Mouse (Mus musculus) hindbrain, embryonic 11.5 days (tissue): ENCODE data around the gene Aim2. TPM values are rescaled to one million over a fixed set of nuclear protein-coding genes. Genes with fewer than 3 reads are reported as not detected.

ENCODE experiments used
- ATAC-seq: fragments of 200-750 bp; cut with Nextera tagmentation; 2 replicates; pipeline ENCODE4 v1.8.0; 2017; ENCODE audit warnings: mild to moderate bottlenecking, moderate TSS enrichment, moderate library complexity; ENCODE audit not compliant: low FRiP score
- DNase-seq: peaks from one replicate; pipeline ENCODE4 v3.0.0-alpha.2; 2015; ENCODE audit warnings: low spot score
- H3K27ac ChIP-seq: fragments of 300-500 bp; sonication (generic); 2 replicates; pipeline ENCODE4 v1.5.1; 2014; ENCODE audit warnings: mild to moderate bottlenecking, low read depth, low read length
- H3K27me3 ChIP-seq: fragments of 300-500 bp; sonication (generic); 2 replicates; pipeline ENCODE4 v1.6.1; 2014; ENCODE audit warnings: mild to moderate bottlenecking, low read length, moderate library complexity, mixed read lengths; ENCODE audit not compliant: control insufficient read depth, insufficient read depth
- H3K36me3 ChIP-seq: fragments of 300-500 bp; sonication (generic); 2 replicates; pipeline ENCODE4 v1.6.1; 2014; ENCODE audit warnings: mild to moderate bottlenecking, low read length, moderate library complexity, mixed read lengths; ENCODE audit not compliant: control insufficient read depth, insufficient read depth
- H3K4me1 ChIP-seq: fragments of 300-500 bp; sonication (generic); replicated peaks from 2 replicates; pipeline ENCODE4 v1.6.1; 2014; ENCODE audit warnings: low read length, mixed read lengths; ENCODE audit not compliant: control insufficient read depth, insufficient read depth
- H3K4me2 ChIP-seq: fragments of 300-500 bp; sonication (generic); replicated peaks from 2 replicates; pipeline ENCODE4 v1.6.1; 2014; ENCODE audit warnings: mild to moderate bottlenecking, low read depth, low read length
- H3K4me3 ChIP-seq: fragments of 300-500 bp; sonication (generic); 2 replicates; pipeline ENCODE4 v1.5.1; 2014; ENCODE audit warnings: low read depth, low read length
- H3K9ac ChIP-seq: fragments of 300-500 bp; sonication (generic); 2 replicates; pipeline ENCODE4 v1.6.1; 2014; ENCODE audit warnings: low read depth, low read length
- H3K9me3 ChIP-seq: fragments of 300-500 bp; sonication (generic); 2 replicates; pipeline ENCODE4 v1.6.1; 2016; ENCODE audit warnings: low read length; ENCODE audit not compliant: control insufficient read depth
- WGBS: fragments of 180-500 bp; shearing (Covaris S2); extraction: QIAGEN DNeasy Blood & Tissue Kit; methylation state at CpG from one replicate; pipeline ENCODE4 v1.1.7; 2014; 5-methylcytosine and 5-hydroxymethylcytosine counted together
- polyA plus RNA-seq: library from polyadenylated mRNA; unstranded; fragments of >200 nt; fragmentation: Nextera tagmentation; extraction: Ambion mirVana; gene quantifications from 2 replicates; pipeline ENCODE4 v1.2.1, GENCODE M21; 2014

Gene Aim2
- polyA plus RNA-seq, 1 experiment from 2014 or later: 4.1 TPM

GRCm38 (mm10) chr1:173324961-173325360, 25.7 kb upstream of the Aim2 start:
- 73% methylated on average over 4 of the region's 4 CpGs for WGBS
- H3K4me1 ChIP-seq: no peaks in the 10 kb centered on the region

GRCm38 (mm10) chr1:173325395-173325794, 25.3 kb upstream of the Aim2 start:
- WGBS: 83% methylated on average over 1 of the region's 1 CpGs
- ATAC-seq: no peak

More at GRCm38 (mm10) chr1:173324961-173325360, 25.7 kb upstream of the Aim2 start:
- ATAC-seq (no peak), DNase-seq (no peak)
- Histone ChIP-seq H3K4me3 (no peak overlapping the region), H3K9me3 (no peaks in the 10 kb centered on the region), H3K27me3 (no peaks in the 10 kb centered on the region), H3K4me2 (no peak overlapping the region), H3K36me3 (no peaks in the 10 kb centered on the region), H3K27ac (no peak overlapping the region), H3K9ac (no peak overlapping the region)

GRCm38 (mm10) chr1:173326552-173326951, 24.1 kb upstream of the Aim2 start:
- H3K27ac ChIP-seq: no peak overlapping the region
- no peak overlapping the region for H3K4me2 ChIP-seq
- H3K4me3 ChIP-seq: no peak overlapping the region
- H3K27me3 ChIP-seq: no peaks in the 10 kb centered on the region
- no peaks in the 10 kb centered on the region for H3K36me3 ChIP-seq
- H3K4me1 ChIP-seq: no peaks in the 10 kb centered on the region
- H3K9ac ChIP-seq: no peak overlapping the region
- WGBS: 77% methylated on average over 1 of the region's 1 CpGs
- no peaks in the 10 kb centered on the region for H3K9me3 ChIP-seq
- no peak for DNase-seq
- no peak for ATAC-seq

More at GRCm38 (mm10) chr1:173325395-173325794, 25.3 kb upstream of the Aim2 start:
- Histone ChIP-seq H3K4me1 (no peaks in the 10 kb centered on the region), H3K36me3 (no peaks in the 10 kb centered on the region), H3K9ac (no peak overlapping the region), H3K27ac (no peak overlapping the region), H3K4me3 (no peak overlapping the region), H3K4me2 (no peak overlapping the region), H3K27me3 (no peaks in the 10 kb centered on the region), H3K9me3 (no peaks in the 10 kb centered on the region)
- DNase-seq: no peak

- WGBS: 76% methylated on average over 8 of the region's 8 CpGs
- Histone ChIP-seq H3K9ac (no peak overlapping the region), H3K4me2 (no peak overlapping the region), H3K9me3 (no peaks in the 10 kb centered on the region), H3K4me1 (no peaks in the 10 kb centered on the region), H3K36me3 (no peaks in the 10 kb centered on the region), H3K27ac (no peak overlapping the region), H3K4me3 (no peak overlapping the region), H3K27me3 (no peaks in the 10 kb centered on the region)
- ATAC-seq (no peak), DNase-seq (no peak)
These were observed 22.2 kb upstream of the Aim2 start for GRCm38 (mm10) chr1:173328446-173328845.

- H3K4me2 ChIP-seq: 0 out of 2 replicates have a peak overlapping the region, but pooled peaks have one; percentile 2
- no peak overlapping the region for H3K4me3 ChIP-seq
- no peak overlapping the region for H3K27ac ChIP-seq
- no peaks in the 10 kb centered on the region for H3K27me3 ChIP-seq
- H3K9me3 ChIP-seq: no peaks in the 10 kb centered on the region
- no peak overlapping the region for H3K9ac ChIP-seq
- no peak for ATAC-seq
- no peaks in the 10 kb centered on the region for H3K4me1 ChIP-seq
- DNase-seq: no peak
- H3K36me3 ChIP-seq: no peaks in the 10 kb centered on the region
- WGBS: 56% methylated on average over 4 of the region's 4 CpGs
These were observed 21.5 kb upstream of the Aim2 start for GRCm38 (mm10) chr1:173329185-173329584.

GRCm38 (mm10) chr1:173329743-173330142, 20.9 kb upstream of the Aim2 start:
- DNase-seq (no peak), ATAC-seq (no peak)
- Histone ChIP-seq H3K4me1 (no peaks in the 10 kb centered on the region), H3K4me3 (no peak overlapping the region), H3K27me3 (no peaks in the 10 kb centered on the region), H3K9me3 (no peaks in the 10 kb centered on the region), H3K27ac (no peak overlapping the region), H3K36me3 (no peaks in the 10 kb centered on the region), H3K4me2 (no peak overlapping the region), H3K9ac (no peak overlapping the region)
- 86% methylated on average over 5 of the region's 5 CpGs for WGBS

GRCm38 (mm10) chr1:173332418-173332817, 18.3 kb upstream of the Aim2 start:
- no peak overlapping the region for H3K27ac ChIP-seq
- WGBS: 93% methylated on average over 5 of the region's 5 CpGs
- H3K27me3 ChIP-seq: no peaks in the 10 kb centered on the region
- DNase-seq: no peak
- no peak overlapping the region for H3K9ac ChIP-seq
- no peak overlapping the region for H3K4me3 ChIP-seq
- no peaks in the 10 kb centered on the region for H3K36me3 ChIP-seq
- no peaks in the 10 kb centered on the region for H3K9me3 ChIP-seq
- no peak for ATAC-seq
- H3K4me1 ChIP-seq: peaks cover 3% of the 10 kb centered on the region; the same call in 1 of the 2 replicates
- no peak overlapping the region for H3K4me2 ChIP-seq

- Histone ChIP-seq H3K9ac (no peak within 1 kb of the TSS), H3K9me3 (no peaks in the 10 kb centered on the region), H3K4me2 (no peak within 1 kb of the TSS), H3K4me1 (peaks cover 3% of the 10 kb centered on the region; the same call in 1 of the 2 replicates), H3K36me3 (no peaks in the 10 kb centered on the region), H3K27me3 (no peaks in the 10 kb centered on the region), H3K4me3 (no peak within 1 kb of the TSS), H3K27ac (no peak within 1 kb of the TSS)
- WGBS: 78% methylated on average over 9 of the region's 9 CpGs
- ATAC-seq: no peak
- no peak for DNase-seq
These were observed 17.1 kb upstream of the Aim2 start, which contains the start of gene Ackr1 for GRCm38 (mm10) chr1:173333312-173334253. TSS of gene Ackr1 (minus strand) at chr1:173333750.

GRCm38 (mm10) chr1:173335903-173336302, 14.8 kb upstream of the Aim2 start:
- H3K4me1 ChIP-seq: peaks cover 3% of the 10 kb centered on the region; the same call in 1 of the 2 replicates
- DNase-seq (no peak), ATAC-seq (no peak)
- H3K4me2 ChIP-seq: no peak overlapping the region
- 0 out of 2 replicates have a peak overlapping the region, but pooled peaks have one; percentile 4 for H3K9ac ChIP-seq
- no peaks in the 10 kb centered on the region for H3K27me3 ChIP-seq
- 56% methylated on average over 11 of the region's 11 CpGs for WGBS
- H3K36me3 ChIP-seq: no peaks in the 10 kb centered on the region
- H3K9me3 ChIP-seq: no peaks in the 10 kb centered on the region
- no peak overlapping the region for H3K27ac ChIP-seq
- no peak overlapping the region for H3K4me3 ChIP-seq
